Mouse (Mus musculus) CD4-positive helper T cell, adult 2 months (primary cell): ENCODE data around the gene Hapln3.

Source experiments
- DNase-seq: peaks from one replicate; pipeline ENCODE4 v3.0.0-alpha.2; 2012; ENCODE audit warnings: low read depth, missing footprints, low spot score

Gene Hapln3

DNA sequence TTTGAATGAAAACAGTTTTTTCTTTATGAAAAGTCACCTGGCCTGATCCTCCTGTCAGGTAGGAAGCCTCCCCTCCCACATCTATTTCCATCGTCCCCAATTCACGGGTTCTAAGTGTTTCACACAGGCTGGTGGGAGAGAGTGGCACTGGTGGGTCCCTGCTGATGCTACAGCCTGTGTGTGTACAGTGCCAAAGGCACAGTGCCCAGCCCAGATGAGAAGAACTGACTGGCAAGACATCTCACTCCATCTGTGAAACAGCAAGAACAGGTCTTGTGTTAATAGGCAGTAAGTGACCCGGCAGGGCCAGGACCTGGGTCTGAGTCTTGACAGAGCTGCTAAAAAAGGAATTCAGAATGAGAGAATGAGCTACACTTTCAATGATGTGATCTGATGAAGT is 51.6 kb downstream of the Hapln3 start:
- no peak for DNase-seq

GRCm38 (mm10) chr7:79068231-79068630 is 62.6 kb downstream of the Hapln3 start:
- no peak for DNase-seq

DNA sequence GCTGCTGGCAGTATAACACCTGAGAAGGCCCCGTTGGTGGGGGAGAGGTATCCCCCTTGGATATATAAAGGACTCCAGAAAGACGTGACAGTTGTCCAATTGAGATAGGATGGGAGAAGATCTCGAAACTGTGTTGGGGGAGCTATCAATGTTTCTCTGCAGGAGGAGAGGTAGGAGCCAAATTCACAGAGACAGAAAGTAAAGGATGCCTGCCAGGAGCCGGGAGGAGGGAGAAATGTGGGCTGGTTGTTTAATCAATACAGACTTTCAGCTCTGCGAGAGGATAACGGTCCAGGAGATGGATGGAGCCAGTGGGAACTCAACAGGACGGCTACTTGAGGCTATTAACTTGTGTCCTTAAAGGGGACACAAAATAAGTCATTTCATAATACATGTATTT is 63.4 kb downstream of the Hapln3 start:
- DNase-seq: no peak
